Mouse (Mus musculus) erythroid progenitor cell, adult 5-6 weeks (primary cell): Measurements from ENCODE around the gene Serpina11. TPM values are rescaled to one million over a fixed set of nuclear protein-coding genes. Genes with fewer than 3 reads are reported as not detected.

Experiments
- ATAC-seq: replicated peaks from 2 replicates; pipeline ENCODE4 v1.8.0; 2016; ENCODE audit warnings: moderate number of reproducible peaks, mild to moderate bottlenecking, moderate TSS enrichment, inconsistent platforms; ENCODE audit not compliant: poor library complexity, low FRiP score, severe bottlenecking
- total RNA-seq, 2 experiments: library from RNA; stranded (forward) in 1 of 2; stranded (reverse) in 1 of 2; fragments of 150-400 nt in 1 of 2; fragments of 186-747, 209-891 nt in 1 of 2; gene quantifications; 2 replicates each; pipeline versions ENCODE4 v1.2.3 to v1.2.4; 2015 to 2017; ENCODE audit warnings: low replicate concordance in 2 of 2

Gene Serpina11
- total RNA-seq (2015; ENCODE audit: low replicate concordance) (not detected in 2 replicates), total RNA-seq (2017; ENCODE audit: low replicate concordance) (not detected in 2 replicates)

GRCm38 (mm10) chr12:103989857-103990256 lies at the start of gene Serpina11:
TSS of gene Serpina11 (minus strand) at chr12:103989957.
- no peak for ATAC-seq

GRCm38 (mm10) chr12:104038181-104038580 lies 48.4 kb upstream of the Serpina11 start:
- ATAC-seq: no peak

- ATAC-seq: no peak
Observed at GRCm38 (mm10) chr12:104033752-104034151, 44.0 kb upstream of the Serpina11 start.

GRCm38 (mm10) chr12:104029986-104030385 lies 40.2 kb upstream of the Serpina11 start:
- no peak for ATAC-seq

- no peak for ATAC-seq
Observed at GRCm38 (mm10) chr12:104015280-104015679, 25.5 kb upstream of the Serpina11 start.

- 0 out of 2 replicates have a peak, but pooled peaks have one; percentile 25 for ATAC-seq
Observed at GRCm38 (mm10) chr12:104013620-104014019, 23.9 kb upstream of the Serpina11 start, which contains the start of gene Serpina9. TSS of gene Serpina9 (minus strand) at chr12:104013755.

GRCm38 (mm10) chr12:104004689-104005088 lies 14.9 kb upstream of the Serpina11 start:
- ATAC-seq: no peak

GRCm38 (mm10) chr12:104003238-104003612 lies 13.5 kb upstream of the Serpina11 start:
- no peak for ATAC-seq

GRCm38 (mm10) chr12:104002569-104003237 lies 12.9 kb upstream of the Serpina11 start:
- no peak for ATAC-seq

- no peak for ATAC-seq
Observed at GRCm38 (mm10) chr12:104000594-104000993, 10.8 kb upstream of the Serpina11 start.

- no peak for ATAC-seq
Observed at GRCm38 (mm10) chr12:103999611-104000010, 9.9 kb upstream of the Serpina11 start.

- ATAC-seq: no peak
Observed at GRCm38 (mm10) chr12:103996513-103996912, 6.8 kb upstream of the Serpina11 start.

- no peak for ATAC-seq
Observed at GRCm38 (mm10) chr12:103995292-103996072, 5.7 kb upstream of the Serpina11 start.

- no peak for ATAC-seq
Observed at GRCm38 (mm10) chr12:103992945-103993344, 3.2 kb upstream of the Serpina11 start.

GRCm38 (mm10) chr12:103989514-103989767 lies 316 bp downstream of the Serpina11 start:
- ATAC-seq: no peak

- ATAC-seq: no peak
Observed at GRCm38 (mm10) chr12:103988754-103989513, 823 bp downstream of the Serpina11 start.

- ATAC-seq: no peak
Observed at GRCm38 (mm10) chr12:103985868-103986267, 3.9 kb downstream of the Serpina11 start.

- no peak for ATAC-seq
Observed at GRCm38 (mm10) chr12:103984935-103985334, 4.8 kb downstream of the Serpina11 start.

GRCm38 (mm10) chr12:103981646-103982360 lies 8.0 kb downstream of the Serpina11 start:
- no peak for ATAC-seq

- ATAC-seq: no peak
Observed at GRCm38 (mm10) chr12:103978294-103978693, 11.5 kb downstream of the Serpina11 start.
